Mouse (Mus musculus): ENCODE measurements at regions not wholly inside any gene's neighbourhood (a gene's known extent, or its start where the extent isn't known, plus 50 kb on each side); places are given as distances from the start of the nearest gene placed in this dataset.

DNA sequence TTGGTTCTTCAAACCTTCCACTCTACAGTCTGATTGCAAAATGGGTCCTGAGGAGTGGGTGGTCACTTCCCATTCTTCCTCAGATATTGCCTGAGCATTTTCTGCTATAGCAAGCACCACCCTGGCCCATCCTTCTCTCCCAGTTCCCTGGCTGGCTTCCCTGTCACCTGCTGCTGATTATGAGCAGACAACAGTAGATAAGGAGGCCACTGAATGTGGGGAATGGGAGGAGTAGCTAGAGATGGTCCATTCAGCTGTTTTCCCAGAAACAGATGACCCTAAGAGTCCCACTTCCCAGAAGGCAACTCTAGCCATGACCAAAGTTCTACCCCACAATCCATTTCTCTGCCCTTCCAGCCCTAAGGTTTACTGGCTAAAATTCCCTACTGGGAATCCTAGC lies 139.6 kb upstream of the Tgfbr2 start:
- TF ChIP-seq CTCF (IDR thresholded peaks at IDR 0.05; ENCODE audit: insufficient read depth, low read length) (no peak), POLR2A (IDR thresholded peaks at IDR 0.05; ENCODE audit: borderline replicate concordance, extremely low read depth, low read depth, low read length) (no peak)

Data from lung, adult 2 months (tissue).